Mouse (Mus musculus): Measurements from ENCODE around the gene Mfsd13b. TPM values are rescaled to one million over a fixed set of nuclear protein-coding genes. Genes with fewer than 3 reads are reported as not detected.

The Mfsd13b gene
- polyA plus RNA-seq, 1 experiment from 2014 or later: 0.25 TPM

DNA sequence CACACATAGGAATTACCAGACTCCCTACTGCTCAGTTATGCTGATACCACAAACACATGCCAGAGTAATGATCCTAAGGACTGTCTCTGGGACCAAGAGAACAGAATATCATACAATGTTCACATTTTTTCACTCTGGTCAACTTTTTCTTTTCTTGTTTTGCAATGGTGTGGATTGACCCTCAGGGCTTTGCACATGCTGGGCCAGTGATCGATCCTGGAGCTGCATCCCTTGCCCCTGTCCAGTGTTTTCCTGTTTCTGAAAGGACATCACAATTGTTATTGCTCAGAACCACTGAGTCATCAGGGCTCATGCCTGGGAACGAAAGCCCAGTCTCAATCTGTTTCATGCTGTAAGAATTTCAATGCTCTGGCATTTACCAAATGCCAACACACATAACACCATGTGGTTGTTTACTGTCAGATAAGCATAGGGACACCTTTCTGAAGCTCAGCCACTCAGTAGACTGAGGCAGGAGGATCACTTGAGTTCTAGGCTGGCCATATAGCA lies 16.8 kb downstream of the Mfsd13b start:
- no peak overlapping the region for H3K9ac ChIP-seq
- WGBS: 81% methylated on average over 2 of the region's 2 CpGs
- H3K27me3 ChIP-seq: no peaks in the 10 kb centered on the region
- no peak overlapping the region for H3K27ac ChIP-seq
- H3K4me1 ChIP-seq: no peaks in the 10 kb centered on the region
- H3K4me2 ChIP-seq (replicated peaks): no peak overlapping the region
- ATAC-seq (ENCODE audit: low FRiP score, low read depth): no peak
- H3K9me3 ChIP-seq: no peaks in the 10 kb centered on the region
- no peaks in the 10 kb centered on the region for H3K36me3 ChIP-seq
- H3K4me3 ChIP-seq: no peak overlapping the region

DNA sequence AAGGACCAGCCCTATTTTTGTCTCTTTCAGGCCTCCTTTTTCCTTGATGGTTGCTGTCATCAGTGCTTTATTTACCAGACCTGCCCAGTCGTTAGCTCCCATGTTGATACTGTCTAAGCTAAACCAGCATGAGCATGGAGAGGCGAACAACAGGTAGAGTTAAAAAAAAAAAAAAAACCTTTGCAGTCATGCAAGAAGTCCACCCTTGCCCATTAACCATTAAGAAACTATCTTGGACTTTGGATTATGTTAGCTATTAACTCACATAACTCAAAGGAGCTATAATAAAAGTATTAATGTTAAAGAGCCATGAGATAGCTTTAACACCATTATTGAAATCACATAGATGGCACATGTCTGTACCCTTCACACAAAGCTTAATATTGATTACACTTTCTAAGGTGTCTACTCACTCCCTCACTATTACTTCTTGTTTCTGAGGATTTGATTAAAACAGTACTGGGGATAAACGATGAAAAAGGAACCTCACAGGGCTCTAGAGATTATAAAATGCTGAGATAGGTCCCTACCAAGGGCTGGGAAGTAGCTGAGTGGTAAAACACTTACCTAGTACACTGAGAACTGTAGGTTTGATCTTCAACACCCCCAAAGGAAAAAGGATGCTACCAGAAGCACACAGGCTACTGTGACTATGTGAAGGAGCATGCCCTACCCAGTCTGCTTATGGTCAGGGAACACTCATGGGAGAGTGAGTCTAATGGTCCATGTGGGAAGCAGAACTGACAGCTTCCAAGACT lies 17.9 kb downstream of the Mfsd13b start:
- no peak overlapping the region for H3K9ac ChIP-seq
- no peaks in the 10 kb centered on the region for H3K9me3 ChIP-seq
- 70% methylated on average over 3 of the region's 3 CpGs for WGBS
- H3K27ac ChIP-seq: no peak overlapping the region
- no peak overlapping the region for H3K4me3 ChIP-seq
- no peak overlapping the region for H3K4me2 ChIP-seq (replicated peaks)
- H3K36me3 ChIP-seq: no peaks in the 10 kb centered on the region
- H3K4me1 ChIP-seq: no peaks in the 10 kb centered on the region
- H3K27me3 ChIP-seq: no peaks in the 10 kb centered on the region
- ATAC-seq (ENCODE audit: low FRiP score, low read depth): no peak

DNA sequence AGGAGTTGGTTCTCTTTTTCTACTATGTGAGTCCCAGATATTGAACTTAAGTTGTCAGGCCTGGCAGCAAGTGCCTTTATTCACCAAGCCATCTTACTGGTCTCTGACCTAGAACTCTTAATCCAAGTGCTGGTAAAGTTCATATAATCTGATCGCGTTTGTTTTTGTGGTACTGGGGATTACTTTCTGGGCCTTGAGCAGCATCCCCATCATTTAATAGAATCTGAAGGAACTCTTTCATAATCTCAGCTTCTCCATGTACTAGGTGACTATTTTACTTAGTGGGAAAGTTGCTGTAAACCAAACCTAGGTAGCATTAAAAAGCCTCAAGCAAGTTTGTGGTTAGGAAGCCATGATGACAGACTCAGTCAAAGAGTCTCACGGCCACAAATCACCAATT lies 19.6 kb downstream of the Mfsd13b start:
- no peak for ATAC-seq (ENCODE audit: low FRiP score, low read depth)
- Histone ChIP-seq H3K4me3 (no peak overlapping the region), H3K9me3 (no peaks in the 10 kb centered on the region), H3K4me2 (replicated peaks) (no peak overlapping the region), H3K27ac (no peak overlapping the region), H3K4me1 (peaks cover 3% of the 10 kb centered on the region; the same call in 1 of the 2 replicates), H3K27me3 (no peaks in the 10 kb centered on the region), H3K9ac (no peak overlapping the region), H3K36me3 (no peaks in the 10 kb centered on the region)
- WGBS: 82% methylated on average over 3 of the region's 3 CpGs

DNA sequence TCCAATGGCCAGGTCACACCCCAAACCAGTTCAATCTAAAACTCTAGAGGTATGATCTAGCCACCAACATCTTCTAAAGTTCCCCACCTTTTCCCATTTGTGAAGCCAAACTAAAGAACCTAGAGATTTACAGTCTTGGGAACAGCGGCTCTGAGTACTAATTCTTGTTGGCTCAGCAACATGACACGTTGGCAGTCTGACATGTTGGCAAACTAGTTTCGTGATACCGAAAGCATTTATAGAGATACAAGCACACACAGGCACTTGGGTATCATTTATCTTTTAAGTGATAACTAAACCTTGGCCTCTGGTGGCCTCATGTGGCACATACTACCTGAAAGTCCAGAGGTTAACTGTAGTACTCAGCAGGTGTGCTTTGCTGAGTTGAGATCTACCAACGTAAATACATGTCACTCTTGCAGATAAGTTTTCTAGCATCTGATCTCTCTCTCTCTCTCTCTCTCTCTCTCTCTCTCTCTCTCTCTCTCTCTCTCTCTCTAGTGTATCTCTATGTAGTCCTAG lies 20.2 kb downstream of the Mfsd13b start:
- no peak overlapping the region for H3K27ac ChIP-seq
- H3K4me3 ChIP-seq: no peak overlapping the region
- WGBS: 85% methylated on average over 5 of the region's 5 CpGs
- no peaks in the 10 kb centered on the region for H3K27me3 ChIP-seq
- H3K36me3 ChIP-seq: no peaks in the 10 kb centered on the region
- ATAC-seq (ENCODE audit: low FRiP score, low read depth): no peak
- H3K4me1 ChIP-seq: peaks cover 3% of the 10 kb centered on the region; the same call in 1 of the 2 replicates
- H3K9me3 ChIP-seq: no peaks in the 10 kb centered on the region
- no peak overlapping the region for H3K9ac ChIP-seq
- H3K4me2 ChIP-seq (replicated peaks): no peak overlapping the region

DNA sequence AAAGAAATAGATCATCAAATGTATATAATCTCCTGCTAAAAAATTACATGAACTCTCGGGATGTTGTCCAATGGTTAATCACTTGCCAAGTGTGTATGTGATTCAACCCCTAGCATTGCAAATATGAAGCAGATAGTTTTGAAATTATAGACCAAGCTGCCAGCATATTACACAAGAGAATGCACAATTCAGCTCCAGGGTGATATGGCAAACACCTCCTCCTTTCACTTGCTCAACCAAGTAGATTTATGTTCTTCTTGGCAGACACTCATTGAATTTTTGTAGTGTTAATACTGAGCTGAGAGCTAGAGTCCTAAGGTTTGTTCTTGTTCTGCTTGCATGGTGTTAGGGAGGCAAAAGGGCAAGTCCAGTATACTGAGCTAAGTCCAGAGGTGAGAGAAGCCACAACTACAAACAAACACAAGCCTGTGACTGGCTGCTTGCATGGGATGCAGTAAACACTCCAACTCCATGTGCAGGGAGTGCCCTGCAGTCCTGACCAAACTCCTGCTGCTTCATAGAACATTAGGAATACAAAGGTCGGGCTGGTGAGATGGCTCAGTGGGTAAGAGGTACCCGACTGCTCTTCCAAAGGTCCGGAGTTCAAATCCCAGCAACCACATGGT lies 21.6 kb downstream of the Mfsd13b start:
- no peak overlapping the region for H3K9ac ChIP-seq
- 76% methylated on average over 4 of the region's 4 CpGs for WGBS
- peaks cover 3% of the 10 kb centered on the region; the same call in 1 of the 2 replicates for H3K4me1 ChIP-seq
- H3K4me3 ChIP-seq: no peak overlapping the region
- H3K36me3 ChIP-seq: no peaks in the 10 kb centered on the region
- H3K4me2 ChIP-seq (replicated peaks): no peak overlapping the region
- H3K27me3 ChIP-seq: no peaks in the 10 kb centered on the region
- no peak for ATAC-seq (ENCODE audit: low FRiP score, low read depth)
- H3K9me3 ChIP-seq: no peaks in the 10 kb centered on the region
- H3K27ac ChIP-seq: no peak overlapping the region

DNA sequence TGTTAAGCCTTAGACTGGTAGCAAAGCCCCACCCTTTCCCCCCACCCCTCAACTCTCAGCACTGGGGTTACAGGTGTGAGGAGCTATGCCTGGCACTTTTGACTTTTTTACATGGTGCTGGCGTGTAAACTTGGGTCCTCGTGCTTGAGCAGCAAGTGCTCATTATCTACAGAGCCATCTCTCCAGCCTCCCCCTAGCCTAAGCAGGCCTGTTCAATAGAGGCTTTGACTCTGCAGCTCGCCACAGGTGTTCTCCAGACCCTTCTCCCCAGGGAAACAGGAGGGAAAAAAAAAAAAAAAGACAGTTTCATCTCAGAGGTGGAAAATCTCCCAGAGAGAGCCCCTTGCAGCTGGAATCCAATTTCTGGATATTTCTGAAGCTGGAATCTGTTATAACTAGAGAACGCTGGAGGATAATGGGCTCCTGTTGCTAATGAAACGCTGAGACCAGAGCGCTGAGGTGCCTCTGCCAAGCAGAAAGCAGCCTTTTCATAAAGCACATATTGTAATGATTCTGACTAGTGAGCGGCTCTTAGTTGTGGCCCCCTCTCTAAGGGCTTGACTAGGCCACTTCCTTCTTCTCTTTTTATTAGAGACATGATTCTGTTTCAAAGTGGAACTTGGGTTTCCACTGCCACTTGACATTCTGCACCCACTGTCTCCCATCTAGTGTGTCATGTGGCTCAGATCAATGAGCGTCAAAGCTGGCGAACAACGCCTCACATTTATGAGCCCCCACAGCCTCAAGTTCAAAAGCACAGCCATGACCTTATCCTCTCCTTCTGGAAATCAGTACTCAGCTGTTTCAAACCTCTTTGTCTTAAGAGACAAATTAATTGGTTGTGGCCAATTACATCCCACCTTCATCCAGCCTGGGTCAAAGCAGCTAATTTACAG lies 29.7 kb downstream of the Mfsd13b start:
- peak; percentile 91 for ATAC-seq (ENCODE audit: low FRiP score, low read depth)
- Histone ChIP-seq H3K4me2 (replicated peaks) (peak overlapping the region; percentile 39), H3K4me3 (no peak overlapping the region), H3K36me3 (no peaks in the 10 kb centered on the region), H3K27me3 (no peaks in the 10 kb centered on the region), H3K9ac (no peak overlapping the region), H3K9me3 (no peaks in the 10 kb centered on the region), H3K4me1 (peaks cover 20% of the 10 kb centered on the region), H3K27ac (peak overlapping the region; percentile 83)
- WGBS: 13% methylated on average over 10 of the region's 10 CpGs

DNA sequence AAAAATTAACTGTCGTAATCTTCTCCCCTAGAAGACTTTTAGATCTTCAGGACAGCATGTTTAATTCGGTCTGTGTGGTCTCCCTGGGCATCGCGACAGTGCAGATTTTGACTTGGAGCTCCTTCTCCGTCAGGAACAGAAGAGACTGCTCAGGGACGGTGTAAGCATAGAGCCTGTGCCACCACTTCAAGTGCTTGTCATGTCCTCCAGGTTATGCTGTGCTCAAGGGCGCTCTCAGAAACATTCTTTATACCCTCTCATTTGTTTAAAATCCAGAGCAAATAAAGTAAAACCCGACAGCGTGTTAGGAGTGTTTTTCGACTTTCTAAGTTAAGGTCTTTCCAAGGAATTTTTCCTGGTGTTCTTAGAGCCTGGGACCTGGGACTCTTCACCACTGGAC lies 32.2 kb downstream of the Mfsd13b start:
- ATAC-seq (ENCODE audit: low FRiP score, low read depth): no peak
- Histone ChIP-seq H3K27me3 (no peaks in the 10 kb centered on the region), H3K9me3 (no peaks in the 10 kb centered on the region), H3K9ac (no peak overlapping the region), H3K4me1 (peaks cover 20% of the 10 kb centered on the region), H3K36me3 (no peaks in the 10 kb centered on the region), H3K27ac (no peak overlapping the region), H3K4me2 (replicated peaks) (no peak overlapping the region), H3K4me3 (no peak overlapping the region)
- WGBS: 90% methylated on average over 10 of the region's 10 CpGs

DNA sequence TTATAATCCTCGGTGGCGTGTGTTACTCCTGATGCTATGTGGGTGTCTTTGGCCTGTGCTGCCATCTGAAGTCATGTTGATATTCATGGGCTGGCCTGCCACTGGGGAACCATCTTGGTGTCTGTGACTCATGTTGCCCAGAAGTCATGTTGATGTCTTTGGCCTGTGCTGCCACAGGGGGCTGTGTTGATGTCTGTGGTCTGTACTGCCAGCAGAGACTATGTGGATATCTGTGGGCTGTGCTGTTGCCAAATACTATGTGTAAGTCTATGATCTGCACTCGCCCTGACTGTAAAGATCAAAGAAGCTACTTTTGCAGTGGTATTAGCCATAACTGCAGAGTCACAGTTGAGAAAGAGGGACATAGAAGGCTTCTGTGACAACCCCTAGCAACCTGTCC lies 36.5 kb downstream of the Mfsd13b start:
- H3K4me1 ChIP-seq: peaks cover 4% of the 10 kb centered on the region; the same call in 1 of the 2 replicates
- H3K9ac ChIP-seq: no peak overlapping the region
- WGBS: 86% methylated on average over 3 of the region's 3 CpGs
- no peaks in the 10 kb centered on the region for H3K9me3 ChIP-seq
- no peaks in the 10 kb centered on the region for H3K36me3 ChIP-seq
- H3K4me3 ChIP-seq: no peak overlapping the region
- ATAC-seq (ENCODE audit: low FRiP score, low read depth): no peak
- H3K27me3 ChIP-seq: no peaks in the 10 kb centered on the region
- no peak overlapping the region for H3K27ac ChIP-seq
- no peak overlapping the region for H3K4me2 ChIP-seq (replicated peaks)

DNA sequence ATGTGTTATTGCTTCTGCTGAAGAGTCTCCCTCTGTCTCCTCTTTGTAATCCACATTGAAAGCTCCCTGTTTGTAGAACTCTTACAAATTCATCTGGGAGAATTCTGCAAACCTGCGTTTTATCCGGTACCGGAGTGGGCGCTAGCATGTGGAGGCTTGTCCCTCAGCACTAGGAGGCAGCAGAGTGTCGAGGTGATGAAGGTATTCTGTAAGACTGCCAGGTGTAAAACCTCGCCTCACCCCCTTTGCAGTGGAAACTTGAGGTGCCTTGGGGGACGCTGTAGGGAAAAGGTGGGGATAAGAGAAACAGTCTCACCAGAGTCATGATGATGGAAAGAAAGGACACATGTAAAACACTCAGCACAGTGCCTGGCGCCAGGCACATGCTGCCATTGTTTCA lies 38.0 kb downstream of the Mfsd13b start:
- Histone ChIP-seq H3K9me3 (no peaks in the 10 kb centered on the region), H3K9ac (no peak overlapping the region), H3K27me3 (no peaks in the 10 kb centered on the region), H3K27ac (no peak overlapping the region), H3K36me3 (no peaks in the 10 kb centered on the region), H3K4me1 (peaks cover 4% of the 10 kb centered on the region; the same call in 1 of the 2 replicates), H3K4me3 (no peak overlapping the region), H3K4me2 (replicated peaks) (no peak overlapping the region)
- no peak for ATAC-seq (ENCODE audit: low FRiP score, low read depth)
- 39% methylated on average over 8 of the region's 8 CpGs for WGBS

DNA sequence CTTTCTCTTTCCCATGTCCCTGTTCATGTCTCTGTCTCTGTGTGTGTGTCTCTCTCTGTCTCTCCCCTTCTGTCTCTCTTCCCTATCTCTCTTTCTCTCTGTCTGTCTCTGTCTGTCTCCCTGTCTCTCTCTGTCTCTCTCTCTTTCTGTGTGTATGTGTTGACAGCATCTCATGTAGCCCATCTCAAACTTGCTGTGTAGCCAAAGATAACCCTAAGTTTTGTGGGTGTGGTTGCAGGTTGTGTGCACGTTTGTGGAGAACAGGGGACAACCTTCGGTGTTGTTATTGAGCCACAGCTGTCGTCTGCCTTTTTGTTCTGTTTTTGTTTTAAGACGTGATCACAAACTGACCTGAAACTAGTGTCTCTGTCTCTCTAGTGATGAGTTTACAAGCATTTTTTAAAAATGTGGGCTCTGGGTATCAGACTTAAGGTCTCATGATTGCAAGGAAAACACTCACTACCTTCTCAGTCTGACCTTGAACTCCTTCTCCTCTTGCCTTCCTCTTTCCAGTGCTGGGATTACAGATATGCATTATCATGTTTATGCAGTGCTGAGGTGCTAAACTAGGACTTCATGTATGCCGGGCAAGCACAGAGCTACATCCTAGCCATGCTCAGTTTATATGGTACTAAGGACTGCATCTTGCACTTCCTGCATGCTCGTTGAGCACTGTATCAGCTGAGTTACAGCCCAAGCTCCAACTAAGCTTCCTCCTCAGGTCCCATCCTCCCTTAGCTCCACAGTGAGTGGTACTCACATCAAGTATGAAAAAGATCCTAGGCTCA lies 43.1 kb downstream of the Mfsd13b start:
- H3K27me3 ChIP-seq: peaks cover 7% of the 10 kb centered on the region
- peaks cover 12% of the 10 kb centered on the region for H3K4me1 ChIP-seq
- 63% methylated on average over 6 of the region's 6 CpGs for WGBS
- no peaks in the 10 kb centered on the region for H3K36me3 ChIP-seq
- H3K9me3 ChIP-seq: no peaks in the 10 kb centered on the region
- H3K4me2 ChIP-seq (replicated peaks): no peak overlapping the region
- ATAC-seq (ENCODE audit: low FRiP score, low read depth): no peak
- H3K4me3 ChIP-seq: no peak overlapping the region
- no peak overlapping the region; the same call in 1 of the 2 replicates for H3K27ac ChIP-seq
- H3K9ac ChIP-seq: no peak overlapping the region

DNA sequence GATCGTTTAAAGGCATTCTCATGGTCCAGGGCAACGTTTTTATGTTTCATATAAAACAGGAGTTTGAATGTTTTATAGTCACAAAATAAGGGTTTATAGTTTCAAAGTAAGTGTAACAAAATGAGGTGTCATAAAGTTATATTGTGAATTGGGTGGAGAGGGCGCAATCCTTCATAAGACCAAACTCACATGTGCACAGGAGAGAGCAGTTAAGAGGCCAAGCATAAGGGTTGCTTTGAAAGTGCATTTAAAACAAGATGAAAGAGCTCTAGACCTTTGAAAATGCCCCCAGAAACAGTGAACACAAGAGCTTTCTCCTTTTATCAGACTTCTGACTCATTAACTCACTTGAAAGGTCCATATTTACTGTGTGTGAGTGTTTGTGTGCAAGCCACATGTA lies 44.0 kb downstream of the Mfsd13b start:
- Histone ChIP-seq H3K4me3 (no peak overlapping the region), H3K27ac (no peak overlapping the region), H3K9me3 (no peaks in the 10 kb centered on the region), H3K4me1 (peaks cover 11% of the 10 kb centered on the region; the same call in 1 of the 2 replicates), H3K36me3 (no peaks in the 10 kb centered on the region), H3K4me2 (replicated peaks) (no peak overlapping the region), H3K9ac (no peak overlapping the region), H3K27me3 (peaks cover 10% of the 10 kb centered on the region)
- 23% methylated on average over 3 of the region's 3 CpGs for WGBS
- ATAC-seq (ENCODE audit: low FRiP score, low read depth): peak; percentile 69; the same call in 1 of the 2 replicates
